In genomic region chr2:119289014-119289416, GRCm38 (mm10) we compare ENCODE assay signal across 8 mouse cellular contexts. TPM values are rescaled to one million over a fixed set of nuclear protein-coding genes. Genes with fewer than 3 reads are reported as not detected.
DNase-seq lines count a peak whose midpoint lies in the region; ATAC-seq lines count a peak whose summit lies in the region.

No protein-coding gene starts in this region.

- peak overlapping the region; percentile 87 for H3K4me2 ChIP-seq in lung, embryonic 15.5 days
- H3K4me2 ChIP-seq in embryonic facial prominence, embryonic 14.5 days (ENCODE audit: low read depth, low read length) = peak overlapping the region; percentile 77
- H3K4me2 ChIP-seq in hindbrain, embryonic 15.5 days = peak overlapping the region; percentile 79

- no peak for DNase-seq in lung, postnatal 14 days
- DNase-seq in embryonic facial prominence, embryonic 14.5 days (ENCODE audit: low spot score) = no peak
- DNase-seq in midbrain, embryonic 10.5 days (ENCODE audit: low spot score) = no peak
- peak; percentile 45 for DNase-seq in thymus, postnatal 4 days
- no peak for DNase-seq in right cerebral cortex, postnatal 14 days
- DNase-seq in cerebellum, adult 9-10 months = no peak

- H3K4me1 ChIP-seq in lung, embryonic 15.5 days = peaks cover 9% of the 10 kb centered on the region
- peaks cover 4% of the 10 kb centered on the region; the same call in 1 of the 2 replicates for H3K4me1 ChIP-seq in embryonic facial prominence, embryonic 14.5 days (ENCODE audit: control insufficient read depth, insufficient read depth, low read length)
- H3K4me1 ChIP-seq in hindbrain, embryonic 15.5 days (replicated peaks) = peaks cover 26% of the 10 kb centered on the region
- H3K4me1 ChIP-seq in midbrain, embryonic 10.5 days = peaks cover 20% of the 10 kb centered on the region

- H3K27me3 ChIP-seq in lung, embryonic 15.5 days = no peaks in the 10 kb centered on the region
- no peaks in the 10 kb centered on the region for H3K27me3 ChIP-seq in embryonic facial prominence, embryonic 14.5 days (replicated peaks; ENCODE audit: control insufficient read depth, insufficient read depth, low read length)
- H3K27me3 ChIP-seq in hindbrain, embryonic 15.5 days = no peaks in the 10 kb centered on the region
- H3K27me3 ChIP-seq in midbrain, embryonic 10.5 days (ENCODE audit: low read depth, poor library complexity, severe bottlenecking) = peaks cover 8% of the 10 kb centered on the region

- peak overlapping the region; percentile 76 for H3K9ac ChIP-seq in lung, embryonic 15.5 days
- H3K9ac ChIP-seq in embryonic facial prominence, embryonic 14.5 days (ENCODE audit: low read depth, low read length) = peak overlapping the region; percentile 85
- H3K9ac ChIP-seq in hindbrain, embryonic 15.5 days = peak overlapping the region; percentile 87

- no peaks in the 10 kb centered on the region for H3K9me3 ChIP-seq in lung, embryonic 15.5 days
- no peaks in the 10 kb centered on the region for H3K9me3 ChIP-seq in embryonic facial prominence, embryonic 14.5 days (ENCODE audit: control insufficient read depth, low read length)
- no peaks in the 10 kb centered on the region for H3K9me3 ChIP-seq in hindbrain, embryonic 15.5 days
- no peaks in the 10 kb centered on the region for H3K9me3 ChIP-seq in midbrain, embryonic 10.5 days (replicated peaks)

- 1% methylated on average over 11 of the region's 11 CpGs for WGBS in lung, embryonic 15.5 days
- WGBS in embryonic facial prominence, embryonic 14.5 days = 3% methylated on average over 11 of the region's 11 CpGs
- 3% methylated on average over 11 of the region's 11 CpGs for WGBS in hindbrain, embryonic 15.5 days
- 4% methylated on average over 11 of the region's 11 CpGs for WGBS in midbrain, embryonic 10.5 days

- peaks cover 39% of the 10 kb centered on the region for H3K36me3 ChIP-seq in lung, embryonic 15.5 days
- peaks cover 37% of the 10 kb centered on the region for H3K36me3 ChIP-seq in embryonic facial prominence, embryonic 14.5 days (ENCODE audit: control insufficient read depth, insufficient read depth, low read length)
- peaks cover 35% of the 10 kb centered on the region for H3K36me3 ChIP-seq in hindbrain, embryonic 15.5 days
- peaks cover 41% of the 10 kb centered on the region for H3K36me3 ChIP-seq in midbrain, embryonic 10.5 days

- H3K27ac ChIP-seq in lung, embryonic 15.5 days = peak overlapping the region; percentile 42
- H3K27ac ChIP-seq in embryonic facial prominence, embryonic 14.5 days (replicated peaks; ENCODE audit: low read depth, low read length) = no peak overlapping the region; the same call in 1 of the 2 replicates
- H3K27ac ChIP-seq in hindbrain, embryonic 15.5 days (replicated peaks) = peak overlapping the region; percentile 77
- H3K27ac ChIP-seq in midbrain, embryonic 10.5 days (replicated peaks) = peak overlapping the region; percentile 79

- peak overlapping the region; percentile 77 for H3K4me3 ChIP-seq in lung, embryonic 15.5 days
- peak overlapping the region; percentile 71 for H3K4me3 ChIP-seq in embryonic facial prominence, embryonic 14.5 days (ENCODE audit: low read depth, low read length)
- peak overlapping the region; percentile 85 for H3K4me3 ChIP-seq in hindbrain, embryonic 15.5 days
- H3K4me3 ChIP-seq in midbrain, embryonic 10.5 days = peak overlapping the region; percentile 81

- ATAC-seq in lung, embryonic 15.5 days (ENCODE audit: borderline replicate concordance, extremely low read depth, low FRiP score, low TSS enrichment) = no peak
- no peak for ATAC-seq in embryonic facial prominence, embryonic 14.5 days (ENCODE audit: low read depth)
- peak; percentile 4 for ATAC-seq in hindbrain, embryonic 15.5 days (ENCODE audit: low FRiP score, low read depth)

RNA-seq across cellular contexts. Expression of gene Vps18, which starts 0.5 kb away (rescaled TPM):
- 18.3 and 19.1 TPM in 2 replicates for polyA plus RNA-seq in lung, embryonic 15.5 days (2015; fragmentation: Nextera tagmentation; extraction: Ambion mirVana)
- polyA plus RNA-seq in embryonic facial prominence, embryonic 14.5 days (2014; fragmentation: Nextera tagmentation; extraction: Ambion mirVana) = 12.5 and 15.5 TPM in 2 replicates
- 27.3 and 30.2 TPM in 2 replicates for polyA plus RNA-seq in hindbrain, embryonic 15.5 days (2015; fragmentation: Nextera tagmentation; extraction: Ambion mirVana)
- 23.1 and 27.5 TPM in 2 replicates for polyA plus RNA-seq in midbrain, embryonic 10.5 days (2016; fragmentation: Nextera tagmentation; extraction: Ambion mirVana)

RNA-seq across cellular contexts. Expression of gene Rhov, which starts 17.9 kb away (rescaled TPM):
- 1.3 and 1.6 TPM in 2 replicates for polyA plus RNA-seq in lung, embryonic 15.5 days (2015; fragmentation: Nextera tagmentation; extraction: Ambion mirVana)
- 9.8 and 10.4 TPM in 2 replicates for polyA plus RNA-seq in embryonic facial prominence, embryonic 14.5 days (2014; fragmentation: Nextera tagmentation; extraction: Ambion mirVana)
- polyA plus RNA-seq in hindbrain, embryonic 15.5 days (2015; fragmentation: Nextera tagmentation; extraction: Ambion mirVana) = 44.2 and 45.5 TPM in 2 replicates
- 0.83 and 1.9 TPM in 2 replicates for polyA plus RNA-seq in midbrain, embryonic 10.5 days (2016; fragmentation: Nextera tagmentation; extraction: Ambion mirVana)

RNA-seq across cellular contexts. Expression of gene Dll4, which starts 36.6 kb away (rescaled TPM):
- 13.6 and 14.7 TPM in 2 replicates for polyA plus RNA-seq in lung, embryonic 15.5 days (2015; fragmentation: Nextera tagmentation; extraction: Ambion mirVana)
- polyA plus RNA-seq in embryonic facial prominence, embryonic 14.5 days (2014; fragmentation: Nextera tagmentation; extraction: Ambion mirVana) = 5.0 and 6.8 TPM in 2 replicates
- 5.0 and 5.1 TPM in 2 replicates for polyA plus RNA-seq in hindbrain, embryonic 15.5 days (2015; fragmentation: Nextera tagmentation; extraction: Ambion mirVana)
- polyA plus RNA-seq in midbrain, embryonic 10.5 days (2016; fragmentation: Nextera tagmentation; extraction: Ambion mirVana) = 5.7 TPM in 2 replicates

RNA-seq across cellular contexts. Expression of gene Spint1, which starts 51.9 kb away (rescaled TPM):
- 30.6 and 31.9 TPM in 2 replicates for polyA plus RNA-seq in lung, embryonic 15.5 days (2015; fragmentation: Nextera tagmentation; extraction: Ambion mirVana)
- polyA plus RNA-seq in embryonic facial prominence, embryonic 14.5 days (2014; fragmentation: Nextera tagmentation; extraction: Ambion mirVana) = 14.1 and 17.0 TPM in 2 replicates
- polyA plus RNA-seq in hindbrain, embryonic 15.5 days (2015; fragmentation: Nextera tagmentation; extraction: Ambion mirVana) = 0.96 and 0.99 TPM in 2 replicates
- 1.9 and 2.4 TPM in 2 replicates for polyA plus RNA-seq in midbrain, embryonic 10.5 days (2016; fragmentation: Nextera tagmentation; extraction: Ambion mirVana)

RNA-seq across cellular contexts. Expression of gene Ppp1r14d, which starts 59.3 kb away (rescaled TPM):
- 0.49 and 0.79 TPM in 2 replicates for polyA plus RNA-seq in lung, embryonic 15.5 days (2015; fragmentation: Nextera tagmentation; extraction: Ambion mirVana)
- 0.38 TPM in 1 of 2 replicates, not detected in the other for polyA plus RNA-seq in embryonic facial prominence, embryonic 14.5 days (2014; fragmentation: Nextera tagmentation; extraction: Ambion mirVana)
- polyA plus RNA-seq in hindbrain, embryonic 15.5 days (2015; fragmentation: Nextera tagmentation; extraction: Ambion mirVana) = not detected in 2 replicates
- not detected in 2 replicates for polyA plus RNA-seq in midbrain, embryonic 10.5 days (2016; fragmentation: Nextera tagmentation; extraction: Ambion mirVana)
